ENCODE assay signal across 9 mouse cellular contexts in genomic region chr11:11685853-11686395, GRCm38 (mm10). TPM values are rescaled to one million over a fixed set of nuclear protein-coding genes. Genes with fewer than 3 reads are reported as not detected.
DNase-seq lines count a peak whose midpoint lies in the region; ATAC-seq and TF ChIP-seq lines count a peak whose summit lies in the region.
"Had no signal": no experiment of that assay in that cellular context is flagged by ENCODE, and none has a peak within 500 bp of the region (broad histone marks: within the 10 kb centered on the region; RNA-seq: fewer than 3 reads in every experiment).

No protein-coding gene starts in this region.

- peak overlapping the region; percentile 99 for H3K4me2 ChIP-seq in intestine, embryonic 15.5 days (replicated peaks)
- H3K4me2 ChIP-seq in midbrain, embryonic 16.5 days (ENCODE audit: low read length): peak overlapping the region; percentile 67

- peaks cover 40% of the 10 kb centered on the region for H3K27me3 ChIP-seq in intestine, embryonic 15.5 days (replicated peaks)
- peaks cover 35% of the 10 kb centered on the region for H3K27me3 ChIP-seq in midbrain, embryonic 16.5 days (ENCODE audit: control insufficient read depth, insufficient read depth, low read depth, low read length)
- no peaks in the 10 kb centered on the region for H3K27me3 ChIP-seq in spleen, adult 2 months (ENCODE audit: control insufficient read depth, insufficient read depth, low read length)

- H3K27ac ChIP-seq in intestine, embryonic 15.5 days: no peak overlapping the region
- no peak overlapping the region for H3K27ac ChIP-seq in midbrain, embryonic 16.5 days (ENCODE audit: low read length)
- peak overlapping the region; percentile 99 for H3K27ac ChIP-seq in spleen, adult 2 months (ENCODE audit: insufficient read depth, low read length)

- ATAC-seq in granulocyte monocyte progenitor cell, adult 5-6 weeks (replicated peaks; ENCODE audit: poor library complexity, severe bottlenecking): peak; percentile 68
- peak; percentile 89 for ATAC-seq in intestine, embryonic 15.5 days
- peak; percentile 71 for ATAC-seq in midbrain, embryonic 16.5 days
- ATAC-seq in cerebellum, adult (ENCODE audit: insufficient number of reproducible peaks, low FRiP score, low TSS enrichment): no peak

- H3K9me3 ChIP-seq in intestine, embryonic 15.5 days: no peaks in the 10 kb centered on the region
- H3K9me3 ChIP-seq in midbrain, embryonic 16.5 days (replicated peaks; ENCODE audit: control insufficient read depth, low read length, poor library complexity, severe bottlenecking): no peaks in the 10 kb centered on the region

- TF ChIP-seq POLR2A in spleen, adult 2 months (IDR thresholded peaks at IDR 0.05; ENCODE audit: low read depth, low read length): peak; percentile 55

- peaks cover 11% of the 10 kb centered on the region; the same call in 1 of the 2 replicates for H3K4me1 ChIP-seq in intestine, embryonic 15.5 days (replicated peaks)
- peaks cover 12% of the 10 kb centered on the region for H3K4me1 ChIP-seq in midbrain, embryonic 16.5 days (ENCODE audit: control insufficient read depth, insufficient read depth, low read length)
- H3K4me1 ChIP-seq in spleen, adult 2 months (ENCODE audit: control insufficient read depth, insufficient read depth, insufficient read length): peaks cover 7% of the 10 kb centered on the region

- H3K36me3 ChIP-seq in intestine, embryonic 15.5 days: no peaks in the 10 kb centered on the region
- H3K36me3 ChIP-seq in midbrain, embryonic 16.5 days (ENCODE audit: control insufficient read depth, insufficient read depth, low read length): no peaks in the 10 kb centered on the region
- no peaks in the 10 kb centered on the region for H3K36me3 ChIP-seq in spleen, adult 2 months (ENCODE audit: control insufficient read depth, insufficient read depth, low read length)

- H3K9ac ChIP-seq in intestine, embryonic 15.5 days: peak overlapping the region; percentile 30; the same call in 1 of the 2 replicates
- H3K9ac ChIP-seq in midbrain, embryonic 16.5 days (ENCODE audit: low read depth, low read length): peak overlapping the region; percentile 5

- H3K4me3 ChIP-seq in intestine, embryonic 15.5 days (replicated peaks): peak overlapping the region; percentile 67
- peak overlapping the region; percentile 66 for H3K4me3 ChIP-seq in midbrain, embryonic 16.5 days (ENCODE audit: low read depth, low read length)
- peak overlapping the region; percentile 98 for H3K4me3 ChIP-seq in spleen, adult 2 months (ENCODE audit: extremely low read depth, insufficient read depth, insufficient read length)

- DNase-seq in R1 (ENCODE audit: low read depth, low spot score) (peak; percentile 83), liver (peak; percentile 81)
- DNase-seq in embryo, embryonic 11 days: peak; percentile 64
- peak; percentile 69 to 90 for DNase-seq in spleen, adult 2 months (ENCODE audit: low read depth in 1 of 2, low spot score in 2 of 2)

- peak; percentile 24; the same call in 1 of the 2 replicates for TF ChIP-seq CTCF in spleen, adult 2 months (IDR thresholded peaks at IDR 0.05; ENCODE audit: extremely low read depth, insufficient read depth, insufficient read length, insufficient replicate concordance)

- under 1% methylated on average over 66 of the region's 66 CpGs for WGBS in intestine, embryonic 15.5 days
- WGBS in midbrain, embryonic 16.5 days: under 1% methylated on average over 58 of the region's 66 CpGs
- WGBS in spleen, adult 2 months: under 1% methylated on average over 66 of the region's 66 CpGs

RNA-seq across cellular contexts. Expression of gene Ikzf1, which starts 1.1 kb away (rescaled TPM):
- total RNA-seq in granulocyte monocyte progenitor cell, adult 5-6 weeks (2014; fragmentation: Nextera tagmentation): 108 and 128 TPM in 2 replicates
- total RNA-seq in granulocyte monocyte progenitor cell, adult 5-6 weeks (2017): 51.0 and 56.0 TPM in 2 replicates
- 1.5 and 1.7 TPM in 2 replicates for polyA plus RNA-seq in intestine, embryonic 15.5 days (2015; fragmentation: Nextera tagmentation; extraction: Ambion mirVana)
- 1.3 and 1.4 TPM in 2 replicates for polyA plus RNA-seq in midbrain, embryonic 16.5 days (2015; fragmentation: Nextera tagmentation; extraction: Ambion mirVana)
- 258 and 419 TPM in 2 replicates for polyA plus RNA-seq in spleen, adult 2 months (2012; rRNA removed)

RNA-seq across cellular contexts. Expression of gene 4930512M02Rik, which starts 58.3 kb away (rescaled TPM):
- not detected in 2 replicates for total RNA-seq in granulocyte monocyte progenitor cell, adult 5-6 weeks (2014; fragmentation: Nextera tagmentation)
- not detected in 2 replicates for total RNA-seq in granulocyte monocyte progenitor cell, adult 5-6 weeks (2017)
- polyA plus RNA-seq in intestine, embryonic 15.5 days (2015; fragmentation: Nextera tagmentation; extraction: Ambion mirVana): not detected in 2 replicates
- polyA plus RNA-seq in midbrain, embryonic 16.5 days (2015; fragmentation: Nextera tagmentation; extraction: Ambion mirVana): not detected in 2 replicates
- polyA plus RNA-seq in spleen, adult 2 months (2012; rRNA removed): not detected in 2 replicates
- polyA plus RNA-seq: gonadal fat pad, adult 2 months had no signal

Comparison
In these comparisons a context has a peak if more than half of its experiments do, and no peak if none do; other contexts are left out.
1. RNA of gene Ikzf1, which starts 1.1 kb away (polyA plus RNA-seq): 258 to 419 TPM in spleen, adult 2 months; 1.5 to 1.7 TPM in intestine, embryonic 15.5 days and 1.3 to 1.4 TPM in midbrain, embryonic 16.5 days; every median in the first group is over 10 times any median in the second.
2. Peak in every context shown above with its lines, with median percentiles within 50 percentile points of each other: DNase-seq and H3K4me3 ChIP-seq.